Mouse (Mus musculus) olfactory bulb, adult 2 months (tissue): ENCODE results near the gene Adap1. TPM values are rescaled to one million over a fixed set of nuclear protein-coding genes. Genes with fewer than 3 reads are reported as not detected.
A peak's percentile ranks its signal among the peaks of the same experiment; 100 is the strongest.
"Not testable (repeated sequence)": the region's sequence is repeated elsewhere in the genome, so short reads cannot be mapped to it uniquely, and the experiment has no call there.

Experiments used
- H3K27ac ChIP-seq: fragments of 200-500 bp; 2 replicates; pipeline ENCODE4 v1.5.1; 2012; ENCODE audit warnings: low read depth, low read length; ENCODE audit not compliant: insufficient read depth
- H3K4me1 ChIP-seq: fragments of 200-500 bp; 2 replicates; pipeline ENCODE4 v1.6.1; 2012; ENCODE audit warnings: low read length; ENCODE audit not compliant: control insufficient read depth, insufficient read depth
- H3K4me3 ChIP-seq: fragments of 200-500 bp; 2 replicates; pipeline ENCODE4 v1.5.1; 2012; ENCODE audit warnings: mild to moderate bottlenecking, low read depth, low read length, moderate library complexity; ENCODE audit not compliant: insufficient read depth
- CTCF ChIP-seq: fragments of 200-500 bp; IDR thresholded peaks from 2 replicates; pipeline ENCODE4 v1.5.1; 2012; ENCODE audit warnings: low read depth, mild to moderate bottlenecking, low read length, moderate library complexity; ENCODE audit not compliant: insufficient read depth
- POLR2A ChIP-seq: fragments of 200-500 bp; IDR thresholded peaks from 2 replicates; pipeline ENCODE4 v1.6.1; 2012; ENCODE audit warnings: mild to moderate bottlenecking, low read depth, low read length, moderate library complexity; ENCODE audit not compliant: insufficient read depth
- WGBS: fragments of 180-500 bp; shearing (Covaris S2); methylation state at CpG from one replicate; pipeline ENCODE4 v1.1.7; 2018; 5-methylcytosine and 5-hydroxymethylcytosine counted together
- polyA plus RNA-seq: library from polyadenylated mRNA; stranded (reverse); fragments of >200 nt; gene quantifications from 2 replicates; pipeline ENCODE4 v1.2.4, GENCODE M21; 2012; ENCODE audit warnings: low replicate concordance; ENCODE audit not compliant: missing spikeins, insufficient read depth, insufficient read length

Gene Adap1
- polyA plus RNA-seq, 1 experiment = not detected

DNA sequence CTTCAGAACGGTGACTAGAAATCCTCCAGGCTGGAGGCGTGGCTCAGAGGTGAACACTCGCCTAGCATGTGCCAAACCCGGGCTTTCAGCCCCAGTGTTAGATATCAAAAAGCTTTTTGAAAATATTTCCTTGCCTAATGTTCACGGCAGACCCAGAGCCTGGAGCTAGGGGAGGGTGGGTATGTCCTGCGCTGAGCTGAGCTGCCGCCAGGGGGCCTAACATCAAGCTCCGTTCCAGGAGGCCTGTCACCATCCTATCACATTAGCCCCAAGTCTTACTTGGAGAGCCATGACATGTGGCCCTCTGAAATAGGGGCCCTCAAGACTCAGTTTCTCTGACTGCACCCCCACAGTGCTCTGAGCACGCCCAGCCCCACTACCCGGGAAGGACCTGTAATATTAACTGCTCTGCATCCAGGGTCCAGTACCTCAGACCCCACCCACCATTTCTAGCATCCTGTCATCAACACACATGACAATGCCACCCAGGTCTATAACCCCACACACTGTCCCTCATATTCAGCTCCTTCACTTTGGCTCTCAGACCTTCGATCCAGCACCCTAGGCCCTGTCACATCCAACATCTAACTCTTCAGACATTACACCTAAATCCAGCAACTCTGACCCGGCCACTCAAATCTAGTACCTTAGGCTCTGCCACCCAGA is 18.7 kb upstream of the Adap1 start:
- H3K4me3 ChIP-seq = peak overlapping the region; percentile 86
- H3K4me1 ChIP-seq = peaks cover 5% of the 10 kb centered on the region
- WGBS = 3% methylated on average over 12 of the region's 12 CpGs
- no peak overlapping the region for H3K27ac ChIP-seq
- TF ChIP-seq CTCF (peak; percentile 69), POLR2A (no peak)

DNA sequence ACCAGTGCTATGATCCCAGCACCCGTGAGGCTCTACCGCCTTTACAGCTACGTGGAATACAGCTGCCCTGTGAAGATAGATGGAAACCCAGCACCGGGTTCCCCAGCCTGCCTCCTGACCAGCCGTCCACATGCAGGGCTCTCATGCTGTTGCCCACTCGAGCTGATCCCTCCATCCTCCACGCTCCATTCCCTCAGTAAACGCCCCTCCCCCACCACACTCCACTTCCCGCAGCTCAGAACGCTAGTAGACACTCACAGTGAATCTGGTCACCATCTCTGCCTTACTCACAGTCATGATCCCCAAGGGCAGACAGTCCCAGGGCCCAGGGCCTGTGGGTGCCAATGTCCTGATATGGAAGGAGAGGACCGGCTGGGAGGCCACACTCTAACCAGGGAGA is 13.5 kb upstream of the Adap1 start:
- no peak for TF ChIP-seq CTCF
- TF ChIP-seq POLR2A = no peak
- peaks cover 12% of the 10 kb centered on the region for H3K4me1 ChIP-seq
- 80% methylated on average over 11 of the region's 11 CpGs for WGBS
- no peak overlapping the region for H3K4me3 ChIP-seq
- H3K27ac ChIP-seq = no peak overlapping the region

DNA sequence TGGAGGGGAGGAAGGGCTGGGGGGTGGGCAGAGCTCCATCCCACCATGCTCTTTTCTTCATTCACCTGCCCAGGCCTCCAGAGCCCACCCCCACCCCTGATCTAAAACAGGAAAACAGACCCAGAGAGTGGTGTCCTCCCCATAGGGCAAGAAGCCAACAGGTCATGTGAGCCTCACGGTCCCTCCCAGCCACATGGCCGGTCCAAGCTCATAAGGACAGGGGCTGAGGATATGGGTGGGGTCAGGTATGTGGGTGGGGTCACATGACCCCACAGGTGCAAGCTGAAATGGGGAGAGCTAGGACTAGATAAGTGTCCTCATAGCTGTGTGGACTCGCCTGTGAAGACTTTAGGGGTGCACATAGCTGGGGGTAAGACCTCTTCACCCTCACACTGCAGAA is 13.0 kb upstream of the Adap1 start:
- Histone ChIP-seq H3K4me1 (peaks cover 7% of the 10 kb centered on the region), H3K27ac (no peak overlapping the region), H3K4me3 (no peak overlapping the region)
- no peak for TF ChIP-seq POLR2A
- no peak for TF ChIP-seq CTCF
- WGBS = 69% methylated on average over 3 of the region's 3 CpGs

DNA sequence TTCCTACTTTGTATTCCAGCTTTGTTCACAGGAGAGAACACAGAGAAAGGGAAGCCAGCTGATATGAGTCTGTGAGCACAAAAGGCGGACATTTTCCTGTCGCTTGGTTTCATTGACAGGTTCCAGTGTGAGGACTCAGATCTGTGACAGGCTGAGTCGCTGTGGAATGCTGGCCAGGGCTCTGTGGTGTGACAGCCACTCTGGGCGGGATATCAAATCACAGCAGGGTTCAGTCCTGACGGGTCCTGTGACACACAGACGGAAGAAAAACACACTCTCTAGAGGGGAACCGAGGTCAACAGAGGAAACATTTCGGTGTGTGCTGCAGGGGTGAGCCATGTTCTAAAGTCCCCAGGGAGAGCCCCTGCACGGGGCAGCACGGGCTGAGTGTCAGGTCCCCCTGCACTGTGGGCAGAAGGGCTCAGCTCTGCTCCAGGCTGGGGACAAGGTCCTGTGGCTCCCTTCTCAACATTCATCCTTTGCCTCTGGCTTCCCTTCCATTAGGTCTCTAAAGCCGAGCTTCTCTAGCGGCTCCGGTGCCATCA is 12.5 kb upstream of the Adap1 start:
- Histone ChIP-seq H3K27ac (no peak overlapping the region), H3K4me1 (peaks cover 7% of the 10 kb centered on the region), H3K4me3 (no peak overlapping the region)
- TF ChIP-seq CTCF = no peak
- no peak for TF ChIP-seq POLR2A
- 66% methylated on average over 13 of the region's 13 CpGs for WGBS

DNA sequence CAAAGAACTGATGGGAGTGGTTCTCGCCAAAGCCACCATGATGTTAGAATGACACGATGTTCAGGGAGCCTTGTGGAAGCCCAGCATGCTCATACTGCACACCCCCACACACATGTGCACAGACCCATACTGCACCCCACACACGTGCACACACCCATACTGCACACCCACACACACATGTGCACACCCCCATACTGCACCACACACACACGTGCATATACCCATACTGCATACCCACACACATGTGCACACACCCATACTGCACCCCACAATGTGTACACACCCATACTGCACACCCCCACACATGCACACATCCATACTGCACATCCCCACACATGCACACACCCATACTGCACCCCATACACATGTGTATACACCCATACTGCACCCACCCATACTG is 10.2 kb upstream of the Adap1 start:
- 75% methylated on average over 4 of the region's 4 CpGs for WGBS
- no peak overlapping the region for H3K27ac ChIP-seq
- TF ChIP-seq CTCF = no peak
- TF ChIP-seq POLR2A = no peak
- peaks cover 14% of the 10 kb centered on the region for H3K4me1 ChIP-seq
- H3K4me3 ChIP-seq = no peak overlapping the region

DNA sequence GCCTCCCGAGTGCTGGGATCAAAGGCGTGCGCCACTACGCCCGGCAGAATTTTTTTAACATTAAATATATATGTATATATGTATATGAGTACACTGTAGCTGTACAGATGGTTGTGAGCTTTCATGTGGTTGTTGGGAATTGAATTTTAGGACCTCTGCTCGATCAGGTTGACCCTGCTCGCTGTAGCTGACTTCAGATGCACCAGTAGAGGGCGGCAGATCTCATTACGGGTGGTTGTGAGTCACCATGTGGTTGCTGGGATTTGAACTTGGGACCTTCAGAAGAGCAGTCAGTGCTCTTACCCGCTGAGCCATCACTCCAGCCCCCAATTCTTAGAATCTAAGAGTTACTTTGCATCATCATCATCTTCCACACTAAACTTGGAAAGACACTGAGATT is 9.0 kb upstream of the Adap1 start:
- H3K4me1 ChIP-seq = peaks cover 14% of the 10 kb centered on the region
- H3K4me3 ChIP-seq, H3K27ac ChIP-seq: not testable (repeated sequence)
- 89% methylated on average over 10 of the region's 10 CpGs for WGBS

DNA sequence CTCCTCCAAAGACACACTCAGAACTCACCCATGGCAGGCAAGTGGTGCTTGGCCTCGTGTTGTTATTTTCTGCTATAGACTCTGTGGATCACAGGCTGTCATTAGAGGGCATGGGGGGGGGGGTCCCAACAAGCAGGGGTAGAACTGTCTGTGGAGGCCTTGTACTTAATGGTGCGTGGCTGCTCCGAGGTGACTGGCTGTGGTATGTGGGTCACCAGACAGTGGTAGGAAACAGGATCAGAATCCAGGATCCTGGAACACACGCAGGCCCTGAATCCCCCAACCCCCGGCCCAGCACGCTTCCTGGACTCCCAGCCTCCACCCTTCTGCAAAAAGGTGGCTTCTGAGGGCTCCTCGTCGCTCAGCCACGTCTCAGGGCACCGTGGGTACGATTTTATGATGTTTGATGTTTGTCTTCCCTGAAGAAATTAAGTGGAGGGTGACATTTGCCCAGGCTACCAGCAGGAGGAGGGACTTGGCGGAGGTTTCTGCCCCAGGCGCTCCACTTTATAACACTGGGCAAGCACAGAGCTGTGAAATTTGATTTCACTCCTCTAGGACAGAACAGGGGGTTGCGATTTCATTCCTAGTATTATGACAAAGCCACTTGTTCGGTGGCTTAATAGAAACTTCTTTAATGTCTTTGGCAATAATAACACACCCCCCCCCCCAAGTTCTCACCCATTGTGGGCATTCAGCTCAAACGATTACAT is 8.0 kb upstream of the Adap1 start:
- Histone ChIP-seq H3K4me1 (peaks cover 10% of the 10 kb centered on the region; the same call in 1 of the 2 replicates), H3K27ac (no peak overlapping the region), H3K4me3 (no peak overlapping the region)
- 75% methylated on average over 16 of the region's 16 CpGs for WGBS
- TF ChIP-seq POLR2A (no peak), CTCF (no peak)

DNA sequence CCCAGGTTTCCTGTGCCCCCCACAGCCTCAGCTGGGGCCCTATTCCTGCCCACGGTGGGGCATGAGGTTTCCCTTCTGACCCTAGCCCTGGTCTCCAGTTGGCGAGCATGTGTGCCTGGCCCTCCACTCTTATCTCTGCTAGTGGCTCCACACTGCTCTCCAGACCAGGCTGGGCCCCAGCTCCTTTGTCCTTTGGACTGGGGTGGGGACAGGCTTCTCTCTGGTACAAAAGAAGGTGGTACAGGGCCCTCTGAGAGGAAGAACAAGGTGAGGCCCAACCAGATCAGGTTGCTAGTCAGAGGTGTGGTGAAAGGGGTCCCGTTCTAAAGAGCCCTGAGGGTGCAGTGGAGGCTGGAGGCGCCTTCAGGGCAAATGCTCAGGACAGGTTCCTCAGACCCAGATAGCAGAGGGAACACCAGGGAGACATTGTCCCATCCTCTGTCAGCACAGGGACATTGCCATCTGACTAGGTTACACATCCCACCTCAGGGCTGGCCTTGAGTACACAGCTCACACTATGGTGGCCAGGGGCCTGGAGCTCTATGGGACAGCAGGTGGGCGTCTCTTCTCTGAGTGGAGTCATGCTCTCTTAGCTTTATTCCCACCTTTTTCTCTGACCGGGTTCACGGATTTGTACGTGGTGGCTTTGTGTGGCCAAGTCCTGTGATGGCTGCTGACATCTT is 7.3 kb upstream of the Adap1 start:
- peaks cover 10% of the 10 kb centered on the region; the same call in 1 of the 2 replicates for H3K4me1 ChIP-seq
- H3K27ac ChIP-seq = no peak overlapping the region
- 88% methylated on average over 8 of the region's 8 CpGs for WGBS
- no peak overlapping the region for H3K4me3 ChIP-seq
- TF ChIP-seq CTCF = no peak
- no peak for TF ChIP-seq POLR2A

DNA sequence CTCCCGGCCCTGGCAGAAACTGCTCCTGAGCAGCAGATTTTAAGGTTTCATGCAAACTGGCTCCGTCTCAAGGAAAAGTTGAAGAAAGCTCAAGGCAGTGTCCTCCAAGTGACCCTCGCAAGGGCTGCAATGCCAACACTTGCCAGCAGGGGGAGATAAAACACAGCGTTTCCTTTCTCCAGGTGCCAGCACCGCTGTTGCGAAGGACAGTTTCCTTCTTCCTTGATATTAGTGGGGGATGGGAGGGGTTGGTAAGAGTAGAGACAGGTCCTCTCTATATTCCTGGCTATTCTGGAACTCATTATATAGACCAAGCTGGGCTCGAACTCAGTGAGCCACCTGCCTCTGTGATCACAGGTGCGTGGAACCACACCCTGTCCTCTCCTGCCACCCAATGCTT is 6.3 kb upstream of the Adap1 start:
- TF ChIP-seq POLR2A (no peak), CTCF (peak; percentile 90)
- Histone ChIP-seq H3K4me1 (peaks cover 10% of the 10 kb centered on the region; the same call in 1 of the 2 replicates), H3K27ac (no peak overlapping the region), H3K4me3 (no peak overlapping the region)
- 22% methylated on average over 8 of the region's 8 CpGs for WGBS
